Mouse (Mus musculus) retina, embryonic 14.5 days (tissue): ENCODE measurements around the gene Kcnk1.

ENCODE experiments used
- DNase-seq: peaks from one replicate; pipeline ENCODE4 v3.0.0-alpha.2; 2015; ENCODE audit warnings: low spot score

Gene Kcnk1

GRCm38 (mm10) chr8:125996031-125996839, 1.3 kb downstream of the Kcnk1 start:
- no peak for DNase-seq

- DNase-seq = no peak
Observed at GRCm38 (mm10) chr8:125996980-125997379, 2.0 kb downstream of the Kcnk1 start.

- no peak for DNase-seq
Observed at GRCm38 (mm10) chr8:125997550-125997949, 2.6 kb downstream of the Kcnk1 start.

- DNase-seq = no peak
Observed at GRCm38 (mm10) chr8:125999842-126000395, 4.9 kb downstream of the Kcnk1 start.

GRCm38 (mm10) chr8:126003546-126003945, 8.6 kb downstream of the Kcnk1 start:
- DNase-seq = no peak

GRCm38 (mm10) chr8:126004953-126005352, 10.0 kb downstream of the Kcnk1 start:
- no peak for DNase-seq

GRCm38 (mm10) chr8:126006310-126006990, 11.5 kb downstream of the Kcnk1 start:
- DNase-seq = no peak

- no peak for DNase-seq
Observed at GRCm38 (mm10) chr8:126007538-126008330, 12.8 kb downstream of the Kcnk1 start.

- DNase-seq = no peak
Observed at GRCm38 (mm10) chr8:126008945-126009344, 14.0 kb downstream of the Kcnk1 start.

GRCm38 (mm10) chr8:126010900-126011299, 15.9 kb downstream of the Kcnk1 start:
- no peak for DNase-seq

GRCm38 (mm10) chr8:126012334-126012733, 17.4 kb downstream of the Kcnk1 start:
- no peak for DNase-seq

- no peak for DNase-seq
Observed at GRCm38 (mm10) chr8:126013646-126014045, 18.7 kb downstream of the Kcnk1 start.

- no peak for DNase-seq
Observed at GRCm38 (mm10) chr8:126021932-126022331, 27.0 kb downstream of the Kcnk1 start.

GRCm38 (mm10) chr8:126023706-126024305, 28.8 kb downstream of the Kcnk1 start:
- DNase-seq = no peak

GRCm38 (mm10) chr8:126024891-126025290, 29.9 kb downstream of the Kcnk1 start:
- no peak for DNase-seq

GRCm38 (mm10) chr8:126026121-126026520, 31.2 kb downstream of the Kcnk1 start:
- DNase-seq = no peak

GRCm38 (mm10) chr8:126026584-126026983, 31.6 kb downstream of the Kcnk1 start:
- no peak for DNase-seq

- no peak for DNase-seq
Observed at GRCm38 (mm10) chr8:126027486-126027885, 32.5 kb downstream of the Kcnk1 start.

GRCm38 (mm10) chr8:126028941-126029340, 34.0 kb downstream of the Kcnk1 start:
- no peak for DNase-seq

- DNase-seq = no peak
Observed at GRCm38 (mm10) chr8:126032776-126033175, 37.8 kb downstream of the Kcnk1 start.

- no peak for DNase-seq
Observed at GRCm38 (mm10) chr8:126035046-126035445, 40.1 kb downstream of the Kcnk1 start.

GRCm38 (mm10) chr8:126036340-126036739, 41.4 kb downstream of the Kcnk1 start:
- DNase-seq = no peak
